Mouse (Mus musculus) small intestine, adult 2 months (tissue): ENCODE results near the gene Cd2bp2. TPM values are rescaled to one million over a fixed set of nuclear protein-coding genes. Genes with fewer than 3 reads are reported as not detected.

Experiments used
- H3K27ac ChIP-seq: fragments of 200-500 bp; 2 replicates; pipeline ENCODE4 v1.5.1; 2012; ENCODE audit warnings: low read depth, low read length, control low read depth, inconsistent platforms; ENCODE audit not compliant: insufficient read depth
- H3K27me3 ChIP-seq: fragments of 200-500 bp; 2 replicates; pipeline ENCODE4 v1.6.1; 2012; ENCODE audit warnings: mild to moderate bottlenecking, moderate library complexity, low read length, inconsistent platforms; ENCODE audit not compliant: control insufficient read depth, insufficient read depth
- H3K36me3 ChIP-seq: fragments of 200-500 bp; 2 replicates; pipeline ENCODE4 v1.6.1; 2012; ENCODE audit warnings: mild to moderate bottlenecking, low read length, control low read depth, inconsistent platforms; ENCODE audit not compliant: control insufficient read depth, insufficient read depth
- H3K4me1 ChIP-seq: fragments of 200-500 bp; 2 replicates; pipeline ENCODE4 v1.6.1; 2012; ENCODE audit warnings: low read length, inconsistent platforms, mixed read lengths; ENCODE audit not compliant: control insufficient read depth, insufficient read depth, insufficient read length
- H3K4me3 ChIP-seq: fragments of 200-500 bp; 2 replicates; pipeline ENCODE4 v1.5.1; 2012; ENCODE audit warnings: low read depth, mild to moderate bottlenecking, control low read depth, inconsistent platforms, low read length, moderate library complexity
- CTCF ChIP-seq: fragments of 200-500 bp; IDR thresholded peaks from 2 replicates; pipeline ENCODE4 v1.5.1; 2012; ENCODE audit warnings: low read depth, mild to moderate bottlenecking, control low read depth, inconsistent platforms, low read length, moderate library complexity, mixed read lengths; ENCODE audit not compliant: insufficient replicate concordance, insufficient read length; ENCODE audit errors: extremely low read depth
- POLR2A ChIP-seq: fragments of 200-500 bp; IDR thresholded peaks from 2 replicates; pipeline ENCODE4 v1.6.1; 2012; ENCODE audit warnings: low read depth, mild to moderate bottlenecking, control low read depth, inconsistent platforms, low read length, moderate library complexity
- WGBS: fragments of 180-500 bp; shearing (Covaris S2); methylation state at CpG from one replicate; pipeline ENCODE4 v1.1.7; 2018; 5-methylcytosine and 5-hydroxymethylcytosine counted together
- polyA plus RNA-seq: library from polyadenylated mRNA; depleted of rRNA; stranded (reverse); fragments of >200 nt; gene quantifications from 2 replicates; pipeline ENCODE4 v1.2.3, GENCODE M21; 2012

Cd2bp2 gene
- polyA plus RNA-seq, 1 experiment, result 13.9 TPM

GRCm38 (mm10) chr7:127217475-127217874 is 21.6 kb upstream of the Cd2bp2 start:
- TF ChIP-seq CTCF, result no peak
- TF ChIP-seq POLR2A, result no peak
- Histone ChIP-seq H3K36me3 (no peaks in the 10 kb centered on the region), H3K27ac (peak overlapping the region; percentile 81; the same call in 1 of the 2 replicates), H3K4me3 (peak overlapping the region; percentile 56), H3K27me3 (no peaks in the 10 kb centered on the region), H3K4me1 (peaks cover 2% of the 10 kb centered on the region; the same call in 1 of the 2 replicates)
- 77% methylated on average over 6 of the region's 6 CpGs for WGBS

- WGBS, result 86% methylated on average over 5 of the region's 5 CpGs
- Histone ChIP-seq H3K36me3 (no peaks in the 10 kb centered on the region), H3K27ac (no peak overlapping the region), H3K4me1 (peaks cover 2% of the 10 kb centered on the region; the same call in 1 of the 2 replicates), H3K4me3 (no peak overlapping the region), H3K27me3 (no peaks in the 10 kb centered on the region)
- TF ChIP-seq CTCF, result no peak
- no peak for TF ChIP-seq POLR2A
Measured at GRCm38 (mm10) chr7:127216307-127216706, 20.5 kb upstream of the Cd2bp2 start.

- Histone ChIP-seq H3K27me3 (no peaks in the 10 kb centered on the region), H3K36me3 (no peaks in the 10 kb centered on the region), H3K4me1 (peaks cover 2% of the 10 kb centered on the region; the same call in 1 of the 2 replicates), H3K4me3 (peak overlapping the region; percentile 32), H3K27ac (no peak overlapping the region)
- 29% methylated on average over 33 of the region's 33 CpGs for WGBS
- TF ChIP-seq CTCF (peak; percentile 79; the same call in 1 of the 2 replicates), POLR2A (no peak)
Measured at GRCm38 (mm10) chr7:127214981-127215871, 19.4 kb upstream of the Cd2bp2 start.

GRCm38 (mm10) chr7:127214521-127214920 is 18.7 kb upstream of the Cd2bp2 start:
- 72% methylated on average over 21 of the region's 21 CpGs for WGBS
- Histone ChIP-seq H3K36me3 (no peaks in the 10 kb centered on the region), H3K4me3 (peak overlapping the region; percentile 32), H3K27me3 (no peaks in the 10 kb centered on the region), H3K4me1 (peaks cover 2% of the 10 kb centered on the region; the same call in 1 of the 2 replicates), H3K27ac (no peak overlapping the region)
- TF ChIP-seq POLR2A (no peak), CTCF (no peak)

GRCm38 (mm10) chr7:127213930-127214329 is 18.1 kb upstream of the Cd2bp2 start:
- TF ChIP-seq CTCF (no peak), POLR2A (no peak)
- Histone ChIP-seq H3K36me3 (no peaks in the 10 kb centered on the region), H3K4me1 (peaks cover 2% of the 10 kb centered on the region; the same call in 1 of the 2 replicates), H3K27me3 (no peaks in the 10 kb centered on the region), H3K27ac (no peak overlapping the region), H3K4me3 (no peak overlapping the region)
- WGBS, result 78% methylated on average over 12 of the region's 12 CpGs

- no peak for TF ChIP-seq POLR2A
- peak; percentile 59; the same call in 1 of the 2 replicates for TF ChIP-seq CTCF
- Histone ChIP-seq H3K4me1 (peaks cover 2% of the 10 kb centered on the region; the same call in 1 of the 2 replicates), H3K27me3 (no peaks in the 10 kb centered on the region), H3K27ac (no peak overlapping the region), H3K4me3 (no peak overlapping the region), H3K36me3 (no peaks in the 10 kb centered on the region)
- WGBS, result 50% methylated on average over 7 of the region's 7 CpGs
Measured at GRCm38 (mm10) chr7:127213485-127213884, 17.6 kb upstream of the Cd2bp2 start.
